In genomic region chr12:79574159-79575040, GRCm38 (mm10) we compare ENCODE assay signal across 22 mouse cellular contexts.
DNase-seq lines count a peak whose midpoint lies in the region; ATAC-seq and TF ChIP-seq lines count a peak whose summit lies in the region.
"Had no signal": no experiment of that assay in that cellular context is flagged by ENCODE, and none has a peak within 500 bp of the region (broad histone marks: within the 10 kb centered on the region; RNA-seq: fewer than 3 reads in every experiment).

No protein-coding gene starts in this region.

- no peaks in the 10 kb centered on the region for H3K27me3 ChIP-seq in kidney, embryonic 16.5 days (ENCODE audit: insufficient read depth, low read length)
- no peaks in the 10 kb centered on the region for H3K27me3 ChIP-seq in stomach, embryonic 15.5 days (replicated peaks)
- H3K27me3 ChIP-seq in stomach, postnatal 0 days (ENCODE audit: control insufficient read depth, insufficient read depth, low read length): no peaks in the 10 kb centered on the region
- H3K27me3 ChIP-seq in embryonic facial prominence, embryonic 15.5 days: no peaks in the 10 kb centered on the region
- H3K27me3 ChIP-seq: hindbrain, embryonic 15.5 days; liver, embryonic 15.5 days; midbrain, embryonic 13.5 days had no signal

- H3K36me3 ChIP-seq in kidney, embryonic 16.5 days (ENCODE audit: insufficient read depth, low read length): no peaks in the 10 kb centered on the region
- no peaks in the 10 kb centered on the region for H3K36me3 ChIP-seq in stomach, embryonic 15.5 days
- no peaks in the 10 kb centered on the region for H3K36me3 ChIP-seq in stomach, postnatal 0 days (ENCODE audit: control insufficient read depth, insufficient read depth, low read length)
- H3K36me3 ChIP-seq in embryonic facial prominence, embryonic 15.5 days: no peaks in the 10 kb centered on the region
- H3K36me3 ChIP-seq: G1E; hindbrain, embryonic 15.5 days; liver, embryonic 15.5 days; midbrain, embryonic 13.5 days had no signal

- DNase-seq in kidney, adult 11 months: no peak
- DNase-seq in stomach, postnatal 0 days (ENCODE audit: low spot score): no peak
- DNase-seq in retina, postnatal 1 day: peak; percentile 64
- DNase-seq in adrenal gland, adult 2 months: no peak
- DNase-seq: cerebellum, postnatal 10 days; gastrocnemius, postnatal 36 days; heart, postnatal 14 days; kidney, adult 18-20 months; left cerebral cortex, postnatal 4 days; right cerebral cortex, adult 18-20 months; thymus, adult 18-20 months had no signal

- no peak for TF ChIP-seq CTCF in stomach, postnatal 0 days (IDR thresholded peaks at IDR 0.05; ENCODE audit: low read depth)

- no peak for TF ChIP-seq EP300 in stomach, postnatal 0 days (optimal IDR thresholded peaks at IDR 0.05)

- no peak overlapping the region for H3K4me3 ChIP-seq in kidney, embryonic 16.5 days (ENCODE audit: low read length)
- H3K4me3 ChIP-seq in stomach, embryonic 15.5 days (replicated peaks): no peak overlapping the region
- no peak overlapping the region for H3K4me3 ChIP-seq in stomach, postnatal 0 days (ENCODE audit: low read depth, low read length)
- H3K4me3 ChIP-seq in embryonic facial prominence, embryonic 15.5 days (replicated peaks): no peak overlapping the region
- H3K4me3 ChIP-seq: hindbrain, embryonic 15.5 days; liver, embryonic 15.5 days; midbrain, embryonic 13.5 days; myocyte had no signal

- H3K4me1 ChIP-seq in kidney, embryonic 16.5 days (ENCODE audit: insufficient read depth, low read length): peaks cover 12% of the 10 kb centered on the region
- H3K4me1 ChIP-seq in stomach, embryonic 15.5 days: 0 out of 2 replicates have a peak, but pooled peaks cover 2% of the 10 kb centered on the region
- H3K4me1 ChIP-seq in stomach, postnatal 0 days (replicated peaks; ENCODE audit: control insufficient read depth, insufficient read depth): no peaks in the 10 kb centered on the region
- peaks cover 12% of the 10 kb centered on the region for H3K4me1 ChIP-seq in embryonic facial prominence, embryonic 15.5 days
- H3K4me1 ChIP-seq: hindbrain, embryonic 15.5 days; liver, embryonic 15.5 days had no signal

- peak; percentile 93 for ATAC-seq in kidney, embryonic 16.5 days (ENCODE audit: low FRiP score, low TSS enrichment)
- ATAC-seq in stomach, embryonic 15.5 days (ENCODE audit: insufficient read depth, low FRiP score, low read depth): no peak; the same call in 1 of the 2 replicates
- ATAC-seq in stomach, postnatal 0 days (ENCODE audit: low FRiP score, low TSS enrichment): no peak
- ATAC-seq in embryonic facial prominence, embryonic 15.5 days (ENCODE audit: insufficient number of reproducible peaks, low FRiP score, low TSS enrichment, low read depth): peak; percentile 72
- ATAC-seq: CD4-positive, CD25-positive, alpha-beta regulatory T cell, adult 4 months; midbrain, embryonic 13.5 days had no signal

- no peak overlapping the region for H3K4me2 ChIP-seq in kidney, embryonic 16.5 days (replicated peaks; ENCODE audit: low read depth, low read length)
- no peak overlapping the region for H3K4me2 ChIP-seq in stomach, embryonic 15.5 days
- no peak overlapping the region for H3K4me2 ChIP-seq in stomach, postnatal 0 days (replicated peaks; ENCODE audit: low read depth)
- H3K4me2 ChIP-seq in embryonic facial prominence, embryonic 15.5 days (replicated peaks): no peak overlapping the region
- H3K4me2 ChIP-seq: heart, embryonic 11.5 days; hindbrain, embryonic 15.5 days; liver, embryonic 15.5 days; midbrain, embryonic 13.5 days had no signal

- peaks cover 4% of the 10 kb centered on the region for H3K9me3 ChIP-seq in kidney, embryonic 16.5 days (ENCODE audit: low read length)
- no peaks in the 10 kb centered on the region for H3K9me3 ChIP-seq in stomach, embryonic 15.5 days
- no peaks in the 10 kb centered on the region for H3K9me3 ChIP-seq in stomach, postnatal 0 days (ENCODE audit: control insufficient read depth, low read length)
- H3K9me3 ChIP-seq in embryonic facial prominence, embryonic 15.5 days (replicated peaks): no peaks in the 10 kb centered on the region
- H3K9me3 ChIP-seq: G1E; liver, embryonic 15.5 days had no signal

- H3K27ac ChIP-seq in kidney, embryonic 16.5 days (ENCODE audit: low read length): peak overlapping the region; percentile 88
- peak overlapping the region; percentile 31; the same call in 1 of the 2 replicates for H3K27ac ChIP-seq in stomach, embryonic 15.5 days
- H3K27ac ChIP-seq in stomach, postnatal 0 days (replicated peaks): no peak overlapping the region
- H3K27ac ChIP-seq in embryonic facial prominence, embryonic 15.5 days (replicated peaks): peak overlapping the region; percentile 63
- H3K27ac ChIP-seq: hindbrain, embryonic 15.5 days; liver, embryonic 15.5 days; macrophage; midbrain, embryonic 13.5 days had no signal

- 30% methylated on average over 6 of the region's 6 CpGs for WGBS in kidney, embryonic 16.5 days
- 71% methylated on average over 6 of the region's 6 CpGs for WGBS in stomach, embryonic 15.5 days
- 72% methylated on average over 6 of the region's 6 CpGs for WGBS in stomach, postnatal 0 days
- 53% methylated on average over 6 of the region's 6 CpGs for whole genome bisulfite sequencing in embryonic facial prominence, embryonic 15.5 days

- H3K9ac ChIP-seq in kidney, embryonic 16.5 days (replicated peaks; ENCODE audit: low read length): no peak overlapping the region
- H3K9ac ChIP-seq in stomach, embryonic 15.5 days: no peak overlapping the region
- no peak overlapping the region for H3K9ac ChIP-seq in stomach, postnatal 0 days (ENCODE audit: low read length)
- no peak overlapping the region for H3K9ac ChIP-seq in embryonic facial prominence, embryonic 15.5 days
- H3K9ac ChIP-seq: hindbrain, embryonic 15.5 days; liver, embryonic 15.5 days; midbrain, embryonic 13.5 days had no signal

Comparison
In these comparisons a context has a peak if more than half of its experiments do, and no peak if none do; other contexts are left out.
1. ATAC-seq: peak in kidney, embryonic 16.5 days (single experiment) and embryonic facial prominence, embryonic 15.5 days (single experiment); none in stomach, embryonic 15.5 days (single experiment) and stomach, postnatal 0 days (single experiment).